Mouse (Mus musculus) liver, embryonic 14.5 days (tissue): ENCODE measurements around the gene Gprc5d.

Experiments used
- CTCF ChIP-seq: IDR thresholded peaks from 2 replicates; pipeline ENCODE4 v1.5.1; 2016; ENCODE audit warnings: antibody characterized with exemption, low read depth, control low read depth
- EP300 ChIP-seq: IDR thresholded peaks from 2 replicates; pipeline ENCODE4 v1.6.1; 2016; ENCODE audit warnings: antibody characterized with exemption, low read depth

DNA sequence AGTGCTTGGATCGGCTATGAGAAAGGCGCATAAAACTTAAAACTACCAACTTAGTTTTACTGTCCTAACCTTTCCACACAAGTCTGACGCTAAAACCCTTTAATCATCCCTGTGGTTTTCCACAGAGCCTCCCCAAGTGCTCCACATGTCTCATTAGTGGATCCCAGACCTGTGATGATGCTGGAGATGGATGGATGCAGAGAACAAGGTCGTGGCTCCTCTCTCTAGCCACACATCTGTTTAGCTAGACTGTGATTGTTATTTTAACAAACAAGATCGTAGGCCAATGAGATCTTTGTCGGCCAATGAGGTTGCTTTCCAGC lies 5.0 kb downstream of the Gprc5d start:
- TF ChIP-seq CTCF (no peak), EP300 (no peak)
